Mouse (Mus musculus) G1E (cell line): Measurements from ENCODE around the gene Hipk4.

Experiments used
- CTCF ChIP-seq: IDR thresholded peaks from 2 replicates; pipeline ENCODE4 v1.5.1; 2012; ENCODE audit warnings: low read depth, low read length, inconsistent platforms, mixed read lengths
- GATA2 ChIP-seq: IDR thresholded peaks from 2 replicates; pipeline ENCODE4 v1.6.1; 2012; ENCODE audit warnings: low read depth, low read length, inconsistent platforms, borderline replicate concordance

- TF ChIP-seq GATA2 (no peak), CTCF (no peak)
Measured at GRCm38 (mm10) chr7:27520104-27520503, 3.0 kb upstream of the Hipk4 start.
